Mouse (Mus musculus) MEL (cell line): ENCODE measurements at regions not wholly inside any gene's neighbourhood (a gene's known extent, or its start where the extent isn't known, plus 50 kb on each side); places are given as distances from the start of the nearest gene placed in this dataset.

Experiments used
- DNase-seq: peaks from one replicate; pipeline ENCODE4 v3.0.0; 2011; ENCODE audit warnings: low read depth, low spot score
- H3K27ac ChIP-seq: 2 replicates; pipeline ENCODE4 v1.5.1; 2012; ENCODE audit warnings: low read depth, mild to moderate bottlenecking, control low read depth, low read length, moderate library complexity; ENCODE audit not compliant: control insufficient read depth
- H3K27me3 ChIP-seq, 2 experiments: fragments of 150-350 bp in 1 of 2; sonication (generic) in 1 of 2; 2 replicates each; pipeline ENCODE4 v1.6.1; 2012; ENCODE audit warnings: low read length in 2 of 2, mild to moderate bottlenecking in 2 of 2, improper control_type of control experiment in 1 of 2, moderate library complexity in 1 of 2; ENCODE audit not compliant: insufficient read depth in 2 of 2, control insufficient read depth in 1 of 2
- H3K36me3 ChIP-seq, 2 experiments: 2 replicates each; pipeline ENCODE4 v1.6.1; 2012 to 2014; ENCODE audit warnings: low read length in 2 of 2, improper control_type of control experiment in 1 of 2, inconsistent platforms in 1 of 2, mild to moderate bottlenecking in 1 of 2; ENCODE audit not compliant: insufficient read depth in 2 of 2, control insufficient read depth in 1 of 2
- H3K4me1 ChIP-seq, 2 experiments: fragments of 150-350 bp in 1 of 2; sonication (generic) in 1 of 2; 2 replicates each; pipeline ENCODE4 v1.6.1; 2012; ENCODE audit warnings: low read length in 2 of 2, improper control_type of control experiment in 1 of 2, mild to moderate bottlenecking in 1 of 2; ENCODE audit not compliant: insufficient read depth in 2 of 2, control insufficient read depth in 1 of 2
- H3K4me3 ChIP-seq, 2 experiments: fragments of 150-350 bp in 1 of 2; sonication (generic) in 1 of 2; 2 replicates each; pipeline ENCODE4 v1.5.1; 2012; ENCODE audit warnings: low read depth in 2 of 2, low read length in 2 of 2, mild to moderate bottlenecking in 2 of 2, moderate library complexity in 2 of 2, control low read depth in 1 of 2, improper control_type of control experiment in 1 of 2; ENCODE audit not compliant: control insufficient read depth in 1 of 2, insufficient read depth in 1 of 2
- H3K79me2 ChIP-seq: 2 replicates; pipeline ENCODE4 v1.6.1; 2012; ENCODE audit warnings: mild to moderate bottlenecking, low read length, moderate library complexity; ENCODE audit not compliant: control insufficient read depth, poor library complexity, insufficient read depth
- H3K9ac ChIP-seq: 2 replicates; pipeline ENCODE4 v1.6.1; 2012; ENCODE audit warnings: low read depth, mild to moderate bottlenecking, control low read depth, low read length, moderate library complexity; ENCODE audit not compliant: control insufficient read depth, poor library complexity, severe bottlenecking
- H3K9me3 ChIP-seq: fragments of 150-350 bp; sonication (generic); replicated peaks from 2 replicates; pipeline ENCODE4 v1.6.1; 2012; ENCODE audit warnings: mild to moderate bottlenecking, low read length, improper control_type of control experiment, moderate library complexity; ENCODE audit not compliant: insufficient read depth
- CHD1 ChIP-seq: IDR thresholded peaks from 2 replicates; pipeline ENCODE4 v1.6.1; 2012; ENCODE audit warnings: low read depth, mild to moderate bottlenecking, inconsistent platforms, low read length, improper control_type of control experiment
- E2F4 ChIP-seq: IDR thresholded peaks from 2 replicates; pipeline ENCODE4 v1.6.1; 2011; ENCODE audit warnings: low read depth, low read length, improper control_type of control experiment, borderline replicate concordance
- MAFK ChIP-seq: IDR thresholded peaks from 2 replicates; pipeline ENCODE4 v1.6.1; 2011; ENCODE audit warnings: low read depth, mild to moderate bottlenecking, low read length, improper control_type of control experiment, borderline replicate concordance
- MAZ ChIP-seq: IDR thresholded peaks from 2 replicates; pipeline ENCODE4 v1.6.1; 2012; ENCODE audit warnings: low read depth, mild to moderate bottlenecking, inconsistent platforms, low read length, improper control_type of control experiment
- MYB ChIP-seq: IDR thresholded peaks from 2 replicates; pipeline ENCODE4 v1.6.1; 2011; ENCODE audit warnings: mild to moderate bottlenecking, low read depth, low read length, improper control_type of control experiment
- NELFE ChIP-seq: IDR thresholded peaks from 2 replicates; pipeline ENCODE4 v1.6.1; 2011; ENCODE audit warnings: low read depth, low read length, improper control_type of control experiment
- RAD21 ChIP-seq: IDR thresholded peaks from 2 replicates; pipeline ENCODE4 v1.6.1; 2011; ENCODE audit warnings: mild to moderate bottlenecking, low read depth, low read length, improper control_type of control experiment
- RCOR1 ChIP-seq: IDR thresholded peaks from 2 replicates; pipeline ENCODE4 v1.6.1; 2012; ENCODE audit warnings: low read depth, mild to moderate bottlenecking, inconsistent platforms, low read length, improper control_type of control experiment
- TAL1 ChIP-seq: IDR thresholded peaks from 2 replicates; pipeline ENCODE4 v1.6.1; 2012; ENCODE audit warnings: mild to moderate bottlenecking, inconsistent platforms, low read length, moderate library complexity, mixed read lengths
- UBTF ChIP-seq: IDR thresholded peaks from 2 replicates; pipeline ENCODE4 v1.6.1; 2012; ENCODE audit warnings: low read depth, mild to moderate bottlenecking, inconsistent platforms, low read length, improper control_type of control experiment, moderate library complexity, borderline replicate concordance; ENCODE audit not compliant: insufficient read depth
- USF1 ChIP-seq: IDR thresholded peaks from 2 replicates; pipeline ENCODE4 v1.6.1; 2014; ENCODE audit warnings: low read depth, mild to moderate bottlenecking, inconsistent platforms, low read length, improper control_type of control experiment, moderate library complexity
- USF2 ChIP-seq, 2 experiments: IDR thresholded peaks; 2 replicates each; pipeline ENCODE4 v1.6.1; 2011 to 2012; ENCODE audit warnings: improper control_type of control experiment in 2 of 2, low read length in 2 of 2, borderline replicate concordance in 1 of 2, inconsistent platforms in 1 of 2, low read depth in 1 of 2, mild to moderate bottlenecking in 1 of 2; ENCODE audit not compliant: insufficient read depth in 1 of 2
- ZNF384 ChIP-seq: IDR thresholded peaks from 2 replicates; pipeline ENCODE4 v1.6.1; 2012; ENCODE audit warnings: low read depth, mild to moderate bottlenecking, inconsistent platforms, low read length, improper control_type of control experiment

- Histone ChIP-seq H3K9me3 (no peaks in the 10 kb centered on the region), H3K27me3 (no peaks in the 10 kb centered on the region), H3K27ac (no peak overlapping the region), H3K4me3 (no peak overlapping the region), H3K4me1 (no peaks in the 10 kb centered on the region), H3K9ac (no peak overlapping the region), H3K79me2 (no peaks in the 10 kb centered on the region), H3K36me3 (no peaks in the 10 kb centered on the region)
- no peak for DNase-seq
- TF ChIP-seq USF2 (IDR thresholded peaks at IDR 0.05; ENCODE audit: borderline replicate concordance in 1 of 2, insufficient read depth in 1 of 2, low read depth in 1 of 2, low read length in 2 of 2) (no peak), RCOR1 (no peak), MAFK (no peak), E2F4 (no peak), CHD1 (no peak), RAD21 (no peak), UBTF (no peak), ZNF384 (no peak)
Observed at GRCm38 (mm10) chr4:9144226-9145215, 905.7 kb upstream of the Car8 start.

DNA sequence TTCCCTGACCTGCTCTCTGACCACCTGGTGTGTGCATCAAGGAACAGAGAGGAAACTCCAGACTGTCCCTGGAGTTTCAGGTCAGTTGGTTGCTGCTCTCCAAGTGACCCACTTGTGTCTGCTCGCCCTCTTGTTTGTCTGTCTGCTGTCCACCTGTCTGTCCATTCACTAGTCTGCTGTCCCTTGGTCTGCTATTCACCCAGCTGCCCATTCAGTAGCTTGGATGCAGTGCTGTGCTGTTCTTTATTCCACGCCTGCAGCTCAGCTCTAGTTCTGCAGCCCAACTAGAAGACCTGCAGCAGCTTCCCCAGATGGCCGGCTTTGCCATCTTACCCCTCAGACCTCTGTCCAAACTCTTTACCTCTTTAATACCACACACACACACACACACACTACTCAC is 904.2 kb upstream of the Car8 start:
- no peaks in the 10 kb centered on the region for H3K9me3 ChIP-seq
- no peak overlapping the region for H3K9ac ChIP-seq
- H3K4me1 ChIP-seq: no peaks in the 10 kb centered on the region
- no peak overlapping the region for H3K4me3 ChIP-seq
- no peaks in the 10 kb centered on the region for H3K27me3 ChIP-seq
- no peaks in the 10 kb centered on the region for H3K79me2 ChIP-seq
- no peak for DNase-seq
- H3K36me3 ChIP-seq: no peaks in the 10 kb centered on the region
- TF ChIP-seq NELFE: no peak
- TF ChIP-seq MYB: no peak
- no peak for TF ChIP-seq TAL1
- no peak for TF ChIP-seq USF1
- no peak for TF ChIP-seq MAZ
- no peak overlapping the region for H3K27ac ChIP-seq
